Mouse (Mus musculus) urinary bladder, postnatal 4 days (tissue): Measurements from ENCODE around the gene Pfkfb3.

Source experiments
- DNase-seq, 2 experiments: peaks; one replicate each; pipeline ENCODE4 v3.0.0; 2021 to 2022; ENCODE audit warnings: low spot score in 2 of 2

The Pfkfb3 gene

GRCm38 (mm10) chr2:11428621-11429020 is 125.3 kb downstream of the Pfkfb3 start:
- DNase-seq = no peak

DNA sequence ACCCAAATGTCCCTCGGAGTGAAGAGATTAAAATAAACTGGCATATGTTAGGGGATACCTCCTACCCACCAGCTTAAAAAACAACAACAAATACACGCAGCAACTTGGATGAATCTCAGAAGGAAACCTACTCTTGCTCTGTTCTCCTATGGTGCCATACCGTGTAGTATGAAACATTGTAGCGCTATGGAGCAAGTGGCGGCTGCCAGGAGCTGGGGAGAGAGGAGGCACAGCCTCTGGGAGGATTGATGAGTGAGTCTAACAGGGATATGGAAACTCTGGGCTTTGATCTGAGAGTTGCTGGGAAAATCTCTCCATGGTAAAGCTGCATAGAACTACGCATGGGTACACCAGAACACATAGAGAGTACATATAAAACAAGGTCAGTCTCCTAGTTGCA is 126.3 kb downstream of the Pfkfb3 start:
- no peak for DNase-seq

DNA sequence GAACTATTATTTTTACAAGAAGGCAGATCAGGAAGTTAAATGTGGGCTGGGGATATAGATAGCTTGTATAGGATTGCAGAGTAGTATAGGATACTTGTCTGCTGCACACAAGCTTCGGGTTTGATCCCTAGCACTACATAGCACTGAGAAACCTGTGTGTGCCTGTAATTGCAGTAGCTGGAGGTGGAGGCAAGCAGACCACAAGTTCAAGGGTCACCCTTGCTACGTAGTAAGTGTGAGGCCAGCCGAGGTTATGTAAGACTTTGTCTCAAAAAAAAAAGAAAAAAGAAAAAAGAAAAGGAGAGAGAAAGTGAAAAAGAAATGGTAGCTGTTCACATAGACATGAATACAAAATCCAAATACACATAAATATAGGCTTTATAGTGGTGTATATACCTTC is 127.5 kb downstream of the Pfkfb3 start:
- DNase-seq = no peak

DNA sequence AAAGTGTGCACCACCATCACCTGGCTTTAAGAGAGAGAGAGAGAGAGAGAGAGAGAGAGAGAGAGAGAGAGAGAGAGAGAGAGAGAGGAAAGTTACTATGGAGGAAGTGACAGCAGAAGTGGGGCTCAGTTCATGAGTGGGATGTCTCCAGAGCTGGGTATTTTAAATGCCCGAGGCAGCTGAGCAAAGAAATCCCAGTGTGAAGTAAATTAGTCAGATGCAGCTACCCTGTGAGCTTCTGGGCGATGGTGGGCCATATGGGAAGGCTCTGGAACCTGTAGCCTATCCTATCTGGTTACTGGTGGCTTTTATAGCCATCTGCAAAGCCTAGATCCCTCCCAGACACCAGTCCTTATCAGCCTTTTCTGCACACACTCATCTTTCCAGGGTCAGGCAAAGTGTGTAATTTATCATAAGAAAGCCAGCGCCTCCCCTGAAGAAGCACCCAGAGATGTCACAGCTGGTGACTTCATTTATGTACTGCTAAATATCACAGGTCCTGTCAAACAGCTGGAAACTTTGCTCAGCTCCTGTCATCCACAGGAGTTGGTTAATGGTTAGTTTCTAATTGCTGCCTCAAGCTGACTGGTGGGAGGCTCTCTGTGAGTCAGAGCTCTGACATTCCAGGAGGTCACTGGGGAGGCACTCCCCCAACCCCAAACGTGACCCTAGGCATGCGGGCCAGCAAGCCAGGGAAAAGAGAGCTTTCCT is 128.3 kb downstream of the Pfkfb3 start:
- DNase-seq = peak in 1 of 2 experiments; percentile 50

GRCm38 (mm10) chr2:11424252-11424651 is 129.6 kb downstream of the Pfkfb3 start:
- no peak for DNase-seq

DNA sequence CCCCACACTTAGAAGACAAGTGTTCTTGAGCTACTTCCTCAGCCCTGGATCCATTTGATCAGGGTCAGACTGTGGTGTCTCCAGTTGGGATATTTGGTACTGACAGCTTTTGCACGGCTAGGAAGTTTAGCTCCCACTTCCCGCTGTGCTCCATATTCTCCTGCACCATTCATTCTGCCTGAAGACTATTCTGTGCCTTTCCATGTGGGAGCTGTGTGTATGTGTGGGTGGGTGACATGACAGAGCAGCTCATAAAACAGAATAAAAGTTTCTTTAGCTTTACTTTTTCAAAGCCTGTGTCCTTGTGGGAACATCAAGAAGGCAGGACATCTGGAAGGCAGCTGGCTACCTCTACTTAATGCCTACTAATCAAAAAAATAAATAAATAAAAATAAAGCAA is 130.5 kb downstream of the Pfkfb3 start:
- DNase-seq = no peak

- no peak for DNase-seq
Measured at GRCm38 (mm10) chr2:11422384-11422783, 131.5 kb downstream of the Pfkfb3 start.
